Mouse (Mus musculus) neural tube, postnatal 0 days (tissue): ENCODE data around the gene Cnot8. TPM values are rescaled to one million over a fixed set of nuclear protein-coding genes. Genes with fewer than 3 reads are reported as not detected.

Experiments used
- polyA plus RNA-seq: library from polyadenylated mRNA; unstranded; fragments of >200 nt; fragmentation: Nextera tagmentation; extraction: Ambion mirVana; gene quantifications from 2 replicates; pipeline ENCODE4 v1.2.1, GENCODE M21; 2015

Gene Cnot8
- 75.7 and 82.5 TPM in 2 replicates for polyA plus RNA-seq

DNA sequence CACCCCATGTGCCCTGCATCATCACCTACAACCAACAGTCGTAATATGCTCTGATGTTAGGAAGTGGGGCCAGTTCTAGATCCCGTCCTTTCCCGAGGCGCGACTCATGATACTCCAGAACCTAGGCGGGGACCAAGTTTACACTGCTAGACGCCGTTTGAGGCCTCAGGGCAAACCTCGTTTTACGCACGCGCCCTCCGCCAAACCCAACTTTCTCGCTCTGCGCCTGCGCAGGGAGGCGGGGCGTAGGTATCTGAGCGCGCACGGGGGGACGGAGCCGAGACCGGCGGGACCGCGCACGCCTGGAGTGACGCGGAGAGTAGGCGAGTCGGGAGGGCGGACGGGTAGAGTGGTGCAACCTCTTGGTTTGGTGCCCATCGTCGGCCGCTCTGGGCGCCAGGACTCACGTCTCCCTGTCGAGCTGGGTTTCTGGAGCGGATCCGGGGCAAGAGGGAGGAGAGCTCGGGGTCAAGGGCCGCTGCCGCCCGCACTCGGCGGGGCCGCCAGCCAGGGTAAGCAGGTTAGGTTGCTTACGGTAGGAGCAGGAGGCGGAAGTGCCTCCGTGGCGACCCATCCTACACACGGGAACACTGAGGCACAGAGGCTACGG is at the start of gene Cnot8:
Gene Cnot8 (plus strand): TSS at position 457 of the 610 bp plus-strand sequence.

GRCm38 (mm10) chr11:58093021-58093528 is 10.9 kb upstream of the Cnot8 start, which contains the start of gene Gm12248:
Gm12248 (minus strand) TSS chr11:58093134.

Other genes starting within 250 kb of the Cnot8 start
- gene Larp1, start 95.1 kb upstream of the Cnot8 start, polyA plus RNA-seq, result 20.9 and 21.9 TPM in 2 replicates
- not detected in 2 replicates for gene Gm12248, start 11.0 kb upstream of the Cnot8 start, polyA plus RNA-seq
- 10.5 and 11.2 TPM in 2 replicates for gene Gemin5, start 64.4 kb downstream of the Cnot8 start, polyA plus RNA-seq
- 96.1 and 100 TPM in 2 replicates for gene Mrpl22, start 67.5 kb downstream of the Cnot8 start, polyA plus RNA-seq
- 3.4 and 4.4 TPM in 2 replicates for gene Igtp, start 95.4 kb downstream of the Cnot8 start, polyA plus RNA-seq
- 1.7 and 2.0 TPM in 2 replicates for gene Irgm2, start 95.5 kb downstream of the Cnot8 start, polyA plus RNA-seq
- not detected in 2 replicates for gene 4930438A08Rik, start 170.6 kb downstream of the Cnot8 start, polyA plus RNA-seq
- 21.5 and 26.6 TPM in 2 replicates for gene Zfp692, start 202.9 kb downstream of the Cnot8 start, polyA plus RNA-seq
- 48.4 and 48.9 TPM in 2 replicates for gene Zfp672, start 226.2 kb downstream of the Cnot8 start, polyA plus RNA-seq
- 39.3 and 41.8 TPM in 2 replicates for gene Sh3bp5l, start 226.6 kb downstream of the Cnot8 start, polyA plus RNA-seq